Mouse (Mus musculus) limb, embryonic 14.5 days (tissue): ENCODE data around the gene Gnai2. TPM values are rescaled to one million over a fixed set of nuclear protein-coding genes. Genes with fewer than 3 reads are reported as not detected.
"Not testable (repeated sequence)": the region's sequence is repeated elsewhere in the genome, so short reads cannot be mapped to it uniquely, and the experiment has no call there.

ENCODE experiments used
- ATAC-seq: fragments of 200-750 bp; cut with Nextera tagmentation; 2 replicates; pipeline ENCODE4 v1.8.0; 2017; ENCODE audit warnings: low read depth, moderate number of reproducible peaks, moderate TSS enrichment; ENCODE audit not compliant: low FRiP score
- DNase-seq: peaks from one replicate; pipeline ENCODE4 v3.0.0-alpha.2; 2015; ENCODE audit warnings: low spot score
- H3K27ac ChIP-seq: fragments of 300-500 bp; sonication (generic); replicated peaks from 2 replicates; pipeline ENCODE4 v1.5.1; 2014; ENCODE audit warnings: low read depth, mild to moderate bottlenecking, low read length, moderate library complexity, mixed read lengths
- H3K27me3 ChIP-seq: fragments of 300-500 bp; sonication (generic); 2 replicates; pipeline ENCODE4 v1.6.1; 2014; ENCODE audit warnings: low read length, mixed read lengths; ENCODE audit not compliant: control insufficient read depth, insufficient read depth
- H3K36me3 ChIP-seq: fragments of 300-500 bp; sonication (generic); 2 replicates; pipeline ENCODE4 v1.6.1; 2014; ENCODE audit warnings: mild to moderate bottlenecking, low read length, moderate library complexity, mixed read lengths; ENCODE audit not compliant: control insufficient read depth, insufficient read depth
- H3K4me1 ChIP-seq: fragments of 300-500 bp; sonication (generic); 2 replicates; pipeline ENCODE4 v1.6.1; 2014; ENCODE audit warnings: antibody characterized with exemption, low read length, mixed read lengths; ENCODE audit not compliant: control insufficient read depth, insufficient read depth
- H3K4me2 ChIP-seq: fragments of 300-500 bp; sonication (generic); replicated peaks from 2 replicates; pipeline ENCODE4 v1.6.1; 2014; ENCODE audit warnings: low read depth, mild to moderate bottlenecking, low read length, moderate library complexity; ENCODE audit not compliant: severe bottlenecking
- H3K4me3 ChIP-seq: fragments of 300-500 bp; sonication (generic); replicated peaks from 2 replicates; pipeline ENCODE4 v1.5.1; 2014; ENCODE audit warnings: low read length
- H3K9ac ChIP-seq: fragments of 300-500 bp; sonication (generic); 2 replicates; pipeline ENCODE4 v1.6.1; 2014; ENCODE audit warnings: mild to moderate bottlenecking, low read depth, low read length, moderate library complexity; ENCODE audit not compliant: severe bottlenecking
- H3K9me3 ChIP-seq: fragments of 300-500 bp; sonication (generic); 2 replicates; pipeline ENCODE4 v1.6.1; 2016; ENCODE audit warnings: low read length; ENCODE audit not compliant: control insufficient read depth
- POLR2A ChIP-seq: fragments of 200-500 bp; IDR thresholded peaks from 2 replicates; pipeline ENCODE4 v1.8.0; 2012; ENCODE audit warnings: inconsistent platforms, mild to moderate bottlenecking, moderate library complexity, borderline replicate concordance; ENCODE audit not compliant: insufficient read depth, insufficient read length; ENCODE audit errors: extremely low read depth
- WGBS: fragments of 180-500 bp; shearing (Covaris S2); extraction: QIAGEN DNeasy Blood & Tissue Kit; methylation state at CpG from one replicate; pipeline ENCODE4 v1.1.7; 2014; 5-methylcytosine and 5-hydroxymethylcytosine counted together
- polyA plus RNA-seq, 2 experiments: library from polyadenylated mRNA; depleted of rRNA in 1 of 2; stranded (reverse) in 1 of 2; unstranded in 1 of 2; fragments of >200 nt; fragmentation: Nextera tagmentation in 1 of 2; extraction: Ambion mirVana in 1 of 2; gene quantifications; 2 replicates each; pipeline versions ENCODE4 v1.2.1 to v1.2.3; 2012 to 2014

Gene Gnai2
- 496 and 627 TPM in 2 replicates for polyA plus RNA-seq (2012; rRNA removed)
- polyA plus RNA-seq (2014; fragmentation: Nextera tagmentation; extraction: Ambion mirVana) = 392 and 411 TPM in 2 replicates

DNA sequence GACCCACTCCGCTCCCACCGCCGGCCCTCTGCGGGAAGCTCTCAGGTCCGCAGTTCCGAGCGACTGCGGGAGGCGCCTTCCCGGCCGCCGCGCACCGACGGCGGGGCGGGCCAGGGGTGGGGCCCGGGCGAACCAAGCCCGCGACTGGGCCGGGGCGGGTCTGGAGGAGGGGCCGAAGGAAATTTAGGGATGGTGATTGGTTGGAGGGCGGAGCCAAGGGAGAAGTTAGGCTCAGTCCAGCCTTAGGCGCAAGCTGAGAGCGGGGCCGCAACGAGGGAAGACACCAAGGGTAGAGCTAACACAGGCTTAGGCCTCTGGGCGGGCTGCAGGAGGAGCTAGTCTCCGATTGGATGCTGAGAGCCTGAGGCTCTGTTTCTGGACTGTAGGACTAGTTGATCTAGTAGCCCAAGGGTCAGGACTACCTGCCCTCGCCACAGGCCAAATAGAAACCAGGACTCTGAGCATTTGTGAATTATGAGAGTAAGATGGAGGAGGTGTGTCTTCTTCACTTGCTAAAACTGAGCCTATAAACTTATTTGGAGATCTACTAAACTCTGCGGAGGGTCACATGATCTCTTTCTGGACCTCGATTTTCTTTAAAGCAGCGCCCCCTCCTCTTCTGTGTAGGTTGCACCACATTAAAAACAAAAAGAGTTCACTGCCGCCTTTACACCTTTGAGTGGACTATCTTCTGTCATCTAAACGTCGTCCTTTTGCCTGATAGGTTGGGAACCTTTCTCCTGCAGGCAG is at the start of gene Gnai2:
TSS of gene Gnai2 (minus strand) at position 89 of the 750 bp plus-strand sequence.
- peak; percentile 97 for DNase-seq
- H3K9ac ChIP-seq = peak within 1 kb of the TSS; percentile 89
- H3K4me1 ChIP-seq = peaks cover 33% of the 10 kb centered on the region
- H3K9me3 ChIP-seq = no peaks in the 10 kb centered on the region
- 3% methylated on average over 38 of the region's 38 CpGs for WGBS
- H3K4me2 ChIP-seq = peak within 1 kb of the TSS; percentile 99
- H3K36me3 ChIP-seq = 0 out of 2 replicates have a peak, but pooled peaks cover 3% of the 10 kb centered on the region
- peak within 1 kb of the TSS; percentile 70 for H3K4me3 ChIP-seq
- H3K27ac ChIP-seq = peak within 1 kb of the TSS; percentile 87
- peak; percentile 95 for ATAC-seq
- no peaks in the 10 kb centered on the region for H3K27me3 ChIP-seq
- TF ChIP-seq POLR2A = peak; percentile 87; the same call in 1 of the 2 replicates

DNA sequence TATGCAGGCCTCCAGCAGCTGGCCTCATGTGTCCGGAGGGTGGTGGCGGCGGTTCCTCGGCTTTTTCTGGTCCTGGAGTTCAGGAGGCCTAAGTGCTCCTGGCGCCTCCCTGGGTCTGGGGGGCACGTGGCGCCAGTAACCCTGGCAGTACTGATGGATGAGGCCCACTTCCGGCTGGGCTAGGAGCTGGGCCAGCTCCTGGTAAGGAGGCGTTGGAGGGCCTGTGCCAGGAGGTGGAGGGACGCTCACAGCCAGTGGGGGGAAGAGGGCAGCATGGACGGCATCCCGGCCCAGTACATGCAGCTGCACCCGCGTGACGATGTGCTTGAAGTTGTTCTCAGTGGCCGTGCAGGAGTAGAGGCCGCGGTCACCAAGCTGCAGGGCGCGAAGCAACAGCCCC is 47.2 kb upstream of the Gnai2 start:
- Histone ChIP-seq H3K27ac (no peak overlapping the region), H3K27me3 (peaks cover 4% of the 10 kb centered on the region), H3K9me3 (no peaks in the 10 kb centered on the region), H3K4me3 (no peak overlapping the region), H3K4me2 (no peak overlapping the region), H3K9ac (no peak overlapping the region), H3K4me1 (no peaks in the 10 kb centered on the region), H3K36me3 (peaks cover 57% of the 10 kb centered on the region)
- no peak for TF ChIP-seq POLR2A
- WGBS = 75% methylated on average over 15 of the region's 20 CpGs
- DNase-seq (no peak), ATAC-seq (no peak)

DNA sequence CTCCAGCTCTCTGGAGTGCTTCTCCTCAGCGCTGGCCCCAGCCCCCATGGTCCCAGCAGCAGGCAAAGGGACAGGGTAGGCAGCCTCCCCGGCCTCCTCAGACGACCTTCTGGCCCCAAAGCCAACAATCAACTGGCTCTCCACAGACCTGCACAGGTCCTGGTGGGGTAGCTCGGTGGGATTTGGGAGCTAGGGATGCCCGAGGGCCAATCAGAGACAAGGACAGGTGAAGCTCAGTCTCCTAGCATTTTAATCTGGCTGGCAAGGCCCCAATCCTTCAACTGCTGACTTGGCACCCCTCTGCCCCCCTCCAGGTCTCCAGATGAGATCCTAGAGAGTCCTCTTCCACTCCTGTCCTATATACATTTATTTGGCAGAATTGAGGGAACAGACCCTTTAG is 44.3 kb upstream of the Gnai2 start, which contains the start of gene Gnat1:
TSS of gene Gnat1 (minus strand) at position 212 of the 400 bp plus-strand sequence.
- H3K4me1 ChIP-seq = peaks cover 4% of the 10 kb centered on the region; the same call in 1 of the 2 replicates
- ATAC-seq = no peak
- H3K27me3 ChIP-seq = peaks cover 28% of the 10 kb centered on the region
- H3K9me3 ChIP-seq = no peaks in the 10 kb centered on the region
- no peak within 1 kb of the TSS for H3K9ac ChIP-seq
- H3K36me3 ChIP-seq = peaks cover 31% of the 10 kb centered on the region
- 48% methylated on average over 5 of the region's 5 CpGs for WGBS
- H3K4me3 ChIP-seq = no peak within 1 kb of the TSS
- TF ChIP-seq POLR2A = no peak
- no peak for DNase-seq
- no peak within 1 kb of the TSS for H3K4me2 ChIP-seq
- no peak within 1 kb of the TSS for H3K27ac ChIP-seq

DNA sequence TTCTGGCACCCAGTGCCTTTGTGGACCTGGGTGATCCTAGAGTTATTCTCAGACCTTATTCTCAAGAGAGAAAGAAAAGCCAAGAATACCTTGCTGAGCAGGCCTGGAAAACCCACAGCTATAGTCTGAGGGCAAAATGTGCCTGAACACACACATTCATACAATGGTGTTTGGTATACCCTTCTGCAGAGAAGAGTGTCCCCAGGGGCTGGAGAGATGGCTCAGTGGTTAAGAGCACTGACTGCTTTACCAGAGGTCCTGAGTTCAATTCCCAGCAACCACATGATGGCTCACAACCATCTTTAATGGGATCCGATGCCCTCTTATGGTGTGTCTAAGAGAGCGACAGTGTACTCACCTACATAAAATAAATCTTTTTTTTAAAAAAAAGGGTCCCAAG is 43.7 kb upstream of the Gnai2 start:
- peaks cover 28% of the 10 kb centered on the region for H3K27me3 ChIP-seq
- H3K9me3 ChIP-seq = no peaks in the 10 kb centered on the region
- WGBS = 86% methylated on average over 2 of the region's 2 CpGs
- DNase-seq (no peak), ATAC-seq (no peak)
- no peak overlapping the region for H3K9ac ChIP-seq
- peaks cover 25% of the 10 kb centered on the region for H3K36me3 ChIP-seq
- TF ChIP-seq POLR2A = no peak
- no peak overlapping the region for H3K4me2 ChIP-seq
- H3K27ac ChIP-seq = no peak overlapping the region
- H3K4me1 ChIP-seq = peaks cover 4% of the 10 kb centered on the region; the same call in 1 of the 2 replicates
- H3K4me3 ChIP-seq = no peak overlapping the region

DNA sequence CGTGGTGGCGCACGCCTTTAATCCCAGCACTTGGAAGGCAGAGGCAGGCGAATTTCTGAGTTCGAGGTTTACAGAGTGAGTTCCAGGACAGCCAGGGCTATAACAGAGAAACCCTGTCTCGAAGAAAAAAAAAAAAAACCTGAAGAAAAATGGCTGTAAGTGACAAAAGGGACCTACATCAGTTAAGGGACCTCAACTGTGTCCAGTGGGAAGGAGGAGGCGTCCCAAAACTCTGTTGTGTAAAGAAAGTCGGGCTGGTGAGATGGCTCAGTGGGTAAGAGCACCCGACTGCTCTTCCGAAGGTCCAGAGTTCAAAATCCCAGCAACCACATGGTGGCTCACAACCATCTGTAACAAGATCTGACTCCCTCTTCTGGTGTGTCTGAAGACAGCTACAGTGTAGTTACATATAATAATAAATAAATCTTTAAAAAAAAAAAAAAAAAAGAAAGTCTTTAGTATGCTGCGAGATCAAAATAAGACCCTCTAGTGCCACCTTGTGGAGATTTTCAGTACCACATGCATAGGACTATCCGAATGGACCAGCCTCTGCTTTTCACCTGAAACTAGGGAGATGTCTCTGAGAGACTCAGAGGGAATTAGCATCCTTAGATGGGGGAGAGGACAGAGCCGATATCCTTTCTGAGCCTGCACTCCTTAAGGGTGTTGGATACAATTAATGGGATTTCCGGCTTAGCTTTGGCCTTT is 42.8 kb upstream of the Gnai2 start:
- not testable (repeated sequence) for H3K27ac ChIP-seq, H3K9me3 ChIP-seq, H3K4me2 ChIP-seq, H3K4me3 ChIP-seq, ATAC-seq, H3K9ac ChIP-seq, H3K4me1 ChIP-seq
- peak; percentile 90 for DNase-seq
- 39% methylated on average over 14 of the region's 14 CpGs for WGBS
- Histone ChIP-seq H3K36me3 (peaks cover 16% of the 10 kb centered on the region), H3K27me3 (peaks cover 28% of the 10 kb centered on the region)
